Mouse (Mus musculus) liver, embryonic 14.5 days (tissue): ENCODE results near the gene Prm3. TPM values are rescaled to one million over a fixed set of nuclear protein-coding genes. Genes with fewer than 3 reads are reported as not detected.

Source experiments
- ATAC-seq: fragments of 200-750 bp; cut with Nextera tagmentation; 2 replicates; pipeline ENCODE4 v1.8.0; 2017; ENCODE audit warnings: moderate number of reproducible peaks, mild to moderate bottlenecking, moderate library complexity; ENCODE audit not compliant: insufficient read depth
- DNase-seq, 3 experiments: peaks; one replicate each; pipeline ENCODE4 v3.0.0-alpha.2; 2012 to 2013; ENCODE audit warnings: low read depth in 3 of 3, low spot score in 3 of 3
- H3K27ac ChIP-seq: fragments of 300-500 bp; sonication (generic); 2 replicates; pipeline ENCODE4 v1.5.1; 2014; ENCODE audit warnings: moderate library complexity, mild to moderate bottlenecking, control low read depth, inconsistent platforms
- H3K27me3 ChIP-seq: fragments of 300-500 bp; sonication (generic); 2 replicates; pipeline ENCODE4 v1.6.1; 2014; ENCODE audit warnings: mild to moderate bottlenecking, low read length, moderate library complexity; ENCODE audit not compliant: control insufficient read depth, insufficient read depth
- H3K36me3 ChIP-seq: fragments of 300-500 bp; sonication (generic); replicated peaks from 2 replicates; pipeline ENCODE4 v1.6.1; 2014; ENCODE audit warnings: low read depth; ENCODE audit not compliant: control insufficient read depth, insufficient read depth
- H3K4me1 ChIP-seq, 2 experiments: fragments of 200-500 bp in 1 of 2; fragments of 300-500 bp in 1 of 2; sonication (generic) in 1 of 2; replicated peaks; 2 replicates each; pipeline ENCODE4 v1.6.1; 2012 to 2014; ENCODE audit warnings: antibody characterized with exemption in 1 of 2, inconsistent platforms in 1 of 2, low read length in 1 of 2; ENCODE audit not compliant: control insufficient read depth in 2 of 2, insufficient read depth in 2 of 2
- H3K4me2 ChIP-seq: fragments of 300-500 bp; sonication (generic); 2 replicates; pipeline ENCODE4 v1.6.1; 2014; ENCODE audit warnings: low read depth, mild to moderate bottlenecking, control low read depth, moderate library complexity
- H3K4me3 ChIP-seq, 2 experiments: fragments of 200-500 bp in 1 of 2; fragments of 300-500 bp in 1 of 2; sonication (generic) in 1 of 2; 2 replicates each; pipeline ENCODE4 v1.5.1; 2012 to 2014; ENCODE audit warnings: low read depth in 2 of 2, low read length in 2 of 2, mild to moderate bottlenecking in 2 of 2, control low read depth in 1 of 2, inconsistent platforms in 1 of 2, moderate library complexity in 1 of 2; ENCODE audit not compliant: insufficient read depth in 1 of 2
- H3K9ac ChIP-seq: fragments of 300-500 bp; sonication (generic); replicated peaks from 2 replicates; pipeline ENCODE4 v1.6.1; 2014; ENCODE audit warnings: mild to moderate bottlenecking, control low read depth, moderate library complexity
- H3K9me3 ChIP-seq: fragments of 300-500 bp; sonication (generic); 2 replicates; pipeline ENCODE4 v1.6.1; 2016; ENCODE audit warnings: low read length, mixed read lengths; ENCODE audit not compliant: control insufficient read depth
- CTCF ChIP-seq: IDR thresholded peaks from 2 replicates; pipeline ENCODE4 v1.5.1; 2016; ENCODE audit warnings: antibody characterized with exemption, low read depth, control low read depth
- EP300 ChIP-seq: IDR thresholded peaks from 2 replicates; pipeline ENCODE4 v1.6.1; 2016; ENCODE audit warnings: antibody characterized with exemption, low read depth
- WGBS: fragments of 180-500 bp; shearing (Covaris S2); extraction: QIAGEN DNeasy Blood & Tissue Kit; methylation state at CpG from one replicate; pipeline ENCODE4 v1.1.7; 2014; ENCODE audit not compliant: insufficient replicate concordance; 5-methylcytosine and 5-hydroxymethylcytosine counted together
- polyA plus RNA-seq, 2 experiments: library from polyadenylated mRNA; depleted of rRNA in 1 of 2; stranded (reverse) in 1 of 2; unstranded in 1 of 2; fragments of >200 nt; fragmentation: Nextera tagmentation in 1 of 2; extraction: Ambion mirVana in 1 of 2; gene quantifications; 2 replicates each; pipeline versions ENCODE4 v1.2.1 to v1.2.3; 2012 to 2014

The Prm3 gene
- polyA plus RNA-seq, 2 experiments: not detected

GRCm38 (mm10) chr16:10786288-10786687 lies 4.4 kb downstream of the Prm3 start:
- Histone ChIP-seq H3K9me3 (no peaks in the 10 kb centered on the region), H3K4me1 (0 out of 4 replicates have a peak, but pooled peaks cover 0 to 2% of the 10 kb centered on the region in 2 experiments), H3K9ac (peak overlapping the region; percentile 74), H3K4me2 (peak overlapping the region; percentile 93), H3K27me3 (peaks cover 26% of the 10 kb centered on the region), H3K27ac (no peak overlapping the region), H3K36me3 (no peaks in the 10 kb centered on the region), H3K4me3 (peak overlapping the region; percentile 81 to 91)
- TF ChIP-seq CTCF (peak; percentile 91), EP300 (no peak)
- WGBS: 2% methylated on average over 9 of the region's 9 CpGs
- peak; percentile 26; the same call in 1 of the 2 replicates for ATAC-seq
- DNase-seq: peak; percentile 70 to 71 (median 71)

GRCm38 (mm10) chr16:10785371-10786231 lies 5.1 kb downstream of the Prm3 start, which contains the start of gene Socs1:
Gene Socs1, minus strand, starts transcription at chr16:10785536.
- Histone ChIP-seq H3K4me3 (peak within 1 kb of the TSS; percentile 81 to 91), H3K9me3 (no peaks in the 10 kb centered on the region), H3K36me3 (no peaks in the 10 kb centered on the region), H3K9ac (peak within 1 kb of the TSS; percentile 74), H3K4me1 (0 out of 4 replicates have a peak, but pooled peaks cover 0 to 2% of the 10 kb centered on the region in 2 experiments), H3K27me3 (peaks cover 26% of the 10 kb centered on the region), H3K4me2 (peak within 1 kb of the TSS; percentile 93), H3K27ac (peak within 1 kb of the TSS; percentile 48)
- TF ChIP-seq EP300: no peak
- peak; percentile 57 to 72 (median 65) for DNase-seq
- peak; percentile 79 for ATAC-seq
- under 1% methylated on average over 53 of the region's 59 CpGs for WGBS

GRCm38 (mm10) chr16:10784793-10785370 lies 5.8 kb downstream of the Prm3 start:
- TF ChIP-seq EP300 (no peak), CTCF (peak; percentile 83)

GRCm38 (mm10) chr16:10783883-10784792 lies 6.6 kb downstream of the Prm3 start:
- Histone ChIP-seq H3K4me3 (peak overlapping the region; percentile 42 to 81), H3K4me1 (0 out of 4 replicates have a peak, but pooled peaks cover 0 to 2% of the 10 kb centered on the region in 2 experiments), H3K36me3 (no peaks in the 10 kb centered on the region), H3K9ac (no peak overlapping the region), H3K27ac (no peak overlapping the region), H3K9me3 (no peaks in the 10 kb centered on the region), H3K27me3 (peaks cover 26% of the 10 kb centered on the region), H3K4me2 (peak overlapping the region; percentile 93)
- DNase-seq (no peak), ATAC-seq (no peak)
- TF ChIP-seq EP300 (no peak), CTCF (no peak)
- WGBS: 3% methylated on average over 80 of the region's 81 CpGs

More at GRCm38 (mm10) chr16:10784793-10785370, 5.8 kb downstream of the Prm3 start:
- no peaks in the 10 kb centered on the region for H3K9me3 ChIP-seq
- DNase-seq (peak; percentile 40 to 68 (median 41)), ATAC-seq (peak; percentile 71)
- H3K27me3 ChIP-seq: peaks cover 26% of the 10 kb centered on the region
- WGBS: 1% methylated on average over 43 of the region's 55 CpGs
- peak overlapping the region; percentile 81 to 91 for H3K4me3 ChIP-seq
- 0 out of 4 replicates have a peak, but pooled peaks cover 0 to 2% of the 10 kb centered on the region in 2 experiments for H3K4me1 ChIP-seq
- peak overlapping the region; percentile 93 for H3K4me2 ChIP-seq
- H3K27ac ChIP-seq: no peak overlapping the region
- H3K36me3 ChIP-seq: no peaks in the 10 kb centered on the region
- H3K9ac ChIP-seq: peak overlapping the region; percentile 74
